Mouse (Mus musculus) liver, adult 2 months (tissue): Measurements from ENCODE around the gene Gm20388.

Source experiments
- CTCF ChIP-seq: fragments of 200-500 bp; IDR thresholded peaks from 2 replicates; pipeline ENCODE4 v1.5.1; 2011; ENCODE audit warnings: low read depth, low read length, control low read depth
- POLR2A ChIP-seq: fragments of 200-500 bp; IDR thresholded peaks from 2 replicates; pipeline ENCODE4 v1.6.1; 2011; ENCODE audit warnings: low read length, control low read depth; ENCODE audit not compliant: insufficient read depth; ENCODE audit errors: extremely low read depth

- no peak for TF ChIP-seq POLR2A
- TF ChIP-seq CTCF, result no peak
These were observed 242.0 kb downstream of the Gm20388 start for GRCm38 (mm10) chr8:120152636-120153035.
